Mouse (Mus musculus) cerebellum, adult 2 months (tissue): ENCODE data around the gene Fli1.

ENCODE experiments used
- CTCF ChIP-seq: fragments of 200-500 bp; IDR thresholded peaks from 2 replicates; pipeline ENCODE4 v1.5.1; 2011; ENCODE audit warnings: low read depth, mild to moderate bottlenecking, control low read depth, low read length, moderate library complexity, borderline replicate concordance; ENCODE audit not compliant: insufficient read depth
- POLR2A ChIP-seq: fragments of 200-500 bp; IDR thresholded peaks from 2 replicates; pipeline ENCODE4 v1.6.1; 2011; ENCODE audit warnings: low read length, control low read depth, borderline replicate concordance; ENCODE audit not compliant: insufficient read depth

GRCm38 (mm10) chr9:32543040-32543581 is 450 bp upstream of the Fli1 start:
- TF ChIP-seq CTCF (no peak), POLR2A (no peak)
